11 mouse cellular contexts compared by ENCODE assay signal in the genomic region with DNA sequence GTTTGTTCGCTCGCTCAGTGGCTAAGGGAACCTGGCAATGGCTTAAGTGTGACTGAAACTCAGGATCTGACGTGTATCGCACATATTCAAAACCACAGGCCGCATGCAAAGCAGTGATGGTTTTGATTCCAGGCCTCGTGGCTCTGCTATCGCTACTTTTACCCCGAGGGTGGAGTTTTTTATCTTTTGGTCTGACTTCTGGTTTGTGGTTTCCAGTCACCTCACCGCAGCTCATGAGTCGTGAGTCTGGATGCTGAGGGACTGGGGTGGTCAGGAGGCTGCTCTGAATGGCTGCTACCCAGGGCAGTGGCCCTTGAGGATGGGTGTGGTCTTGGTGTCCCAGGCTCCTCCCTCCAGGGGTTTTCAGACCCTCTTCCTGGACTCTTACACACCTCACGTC. TPM values are rescaled to one million over a fixed set of nuclear protein-coding genes. Genes with fewer than 3 reads are reported as not detected.
A peak's percentile ranks its signal among the peaks of the same experiment; 100 is the strongest.
DNase-seq lines count a peak whose midpoint lies in the region; ATAC-seq and TF ChIP-seq lines count a peak whose summit lies in the region.
"Had no signal": no experiment of that assay in that cellular context is flagged by ENCODE, and none has a peak within 500 bp of the region (broad histone marks: within the 10 kb centered on the region; RNA-seq: fewer than 3 reads in every experiment).

No protein-coding gene starts in this region.

- H3K4me2 ChIP-seq in liver, embryonic 12.5 days, result no peak overlapping the region
- H3K4me2 ChIP-seq in liver, postnatal 0 days (ENCODE audit: low read depth, low read length), result no peak overlapping the region
- H3K4me2 ChIP-seq in hindbrain, embryonic 13.5 days, result no peak overlapping the region
- H3K4me2 ChIP-seq: lung, embryonic 15.5 days had no signal

- no peak overlapping the region for H3K4me3 ChIP-seq in liver, embryonic 12.5 days
- no peak overlapping the region for H3K4me3 ChIP-seq in liver, postnatal 0 days (ENCODE audit: low read depth, low read length)
- no peak overlapping the region for H3K4me3 ChIP-seq in hindbrain, embryonic 13.5 days
- H3K4me3 ChIP-seq: lung, embryonic 15.5 days had no signal

- TF ChIP-seq EP300 in liver, postnatal 0 days (IDR thresholded peaks at IDR 0.05; ENCODE audit: low read depth), result no peak

- H3K9me3 ChIP-seq in liver, embryonic 12.5 days (replicated peaks), result no peaks in the 10 kb centered on the region
- no peaks in the 10 kb centered on the region for H3K9me3 ChIP-seq in liver, postnatal 0 days (ENCODE audit: low read length)
- H3K9me3 ChIP-seq in hindbrain, embryonic 13.5 days, result no peaks in the 10 kb centered on the region
- H3K9me3 ChIP-seq: lung, embryonic 15.5 days had no signal

- 17% methylated on average over 11 of the region's 11 CpGs for WGBS in liver, embryonic 12.5 days (ENCODE audit: insufficient replicate concordance)
- WGBS in liver, postnatal 0 days (ENCODE audit: insufficient replicate concordance), result 26% methylated on average over 11 of the region's 11 CpGs
- 70% methylated on average over 11 of the region's 11 CpGs for WGBS in hindbrain, embryonic 13.5 days

- peaks cover 78% of the 10 kb centered on the region for H3K27me3 ChIP-seq in liver, embryonic 12.5 days (replicated peaks)
- no peaks in the 10 kb centered on the region for H3K27me3 ChIP-seq in liver, postnatal 0 days (ENCODE audit: insufficient read depth, low read length)
- 0 out of 2 replicates have a peak, but pooled peaks cover 4% of the 10 kb centered on the region for H3K27me3 ChIP-seq in hindbrain, embryonic 13.5 days
- H3K27me3 ChIP-seq: lung, embryonic 15.5 days had no signal

- 0 out of 2 replicates have a peak, but pooled peaks have one; percentile 47 for ATAC-seq in liver, embryonic 12.5 days
- no peak for ATAC-seq in liver, postnatal 0 days
- ATAC-seq in granulocyte monocyte progenitor cell, adult 5-6 weeks (replicated peaks; ENCODE audit: poor library complexity, severe bottlenecking), result peak; percentile 83
- ATAC-seq in hindbrain, embryonic 13.5 days (ENCODE audit: low FRiP score), result no peak

- no peak overlapping the region for H3K27ac ChIP-seq in liver, embryonic 12.5 days
- no peak overlapping the region for H3K27ac ChIP-seq in liver, postnatal 0 days (ENCODE audit: low read depth)
- H3K27ac ChIP-seq in hindbrain, embryonic 13.5 days, result no peak overlapping the region
- H3K27ac ChIP-seq: lung, embryonic 15.5 days had no signal

- TF ChIP-seq CTCF in liver, postnatal 0 days (IDR thresholded peaks at IDR 0.05; ENCODE audit: low read depth), result no peak

- H3K4me1 ChIP-seq in liver, embryonic 12.5 days, result no peaks in the 10 kb centered on the region; the same call in 1 of the 2 replicates
- H3K4me1 ChIP-seq in liver, postnatal 0 days (ENCODE audit: insufficient read depth), result peaks cover 2% of the 10 kb centered on the region; the same call in 1 of the 2 replicates
- peaks cover 31% of the 10 kb centered on the region for H3K4me1 ChIP-seq in hindbrain, embryonic 13.5 days (replicated peaks)

- no peak overlapping the region for H3K9ac ChIP-seq in liver, embryonic 12.5 days
- H3K9ac ChIP-seq in liver, postnatal 0 days (replicated peaks), result no peak overlapping the region
- H3K9ac ChIP-seq in hindbrain, embryonic 13.5 days, result no peak overlapping the region
- H3K9ac ChIP-seq: lung, embryonic 15.5 days had no signal

- no peak for DNase-seq in liver, postnatal 0 days
- DNase-seq in CD8-positive naive resting alpha-beta T cell, adult 2 months (ENCODE audit: low read depth in 2 of 2, low spot score in 2 of 2), result peak; percentile 1 to 17
- DNase-seq in spleen, adult 12 weeks (ENCODE audit: low spot score), result peak; percentile 40
- DNase-seq in lung, adult 18-20 months, result no peak
- no peak for DNase-seq in cerebellum, adult 9-10 months
- DNase-seq: gastrocnemius, postnatal 36 days; thymus, postnatal 4 days had no signal

- no peaks in the 10 kb centered on the region for H3K36me3 ChIP-seq in liver, embryonic 12.5 days
- H3K36me3 ChIP-seq in liver, postnatal 0 days (replicated peaks; ENCODE audit: insufficient read depth, low read length), result no peaks in the 10 kb centered on the region
- H3K36me3 ChIP-seq in hindbrain, embryonic 13.5 days, result no peaks in the 10 kb centered on the region
- H3K36me3 ChIP-seq: lung, embryonic 15.5 days had no signal

RNA-seq across cellular contexts. Expression of a gene that starts 27.3 kb away (rescaled TPM):
- polyA plus RNA-seq in liver, embryonic 12.5 days (2016; fragmentation: Nextera tagmentation; extraction: Ambion mirVana), result 22.9 and 23.0 TPM in 2 replicates
- polyA plus RNA-seq in liver, postnatal 0 days (2015; fragmentation: Nextera tagmentation; extraction: Ambion mirVana), result 18.8 and 21.6 TPM in 2 replicates
- total RNA-seq in granulocyte monocyte progenitor cell, adult 5-6 weeks (2014; fragmentation: Nextera tagmentation), result 9.3 and 11.7 TPM in 2 replicates
- total RNA-seq in granulocyte monocyte progenitor cell, adult 5-6 weeks (2017), result 0.73 and 2.9 TPM in 2 replicates
- polyA plus RNA-seq in hindbrain, embryonic 13.5 days (2015; fragmentation: Nextera tagmentation; extraction: Ambion mirVana), result 29.6 and 36.3 TPM in 2 replicates

Comparison
In these comparisons a context has a peak if more than half of its experiments do, and no peak if none do; other contexts are left out.
1. ATAC-seq: peak in liver, embryonic 12.5 days (single experiment) and granulocyte monocyte progenitor cell, adult 5-6 weeks (single experiment); none in liver, postnatal 0 days (single experiment) and hindbrain, embryonic 13.5 days (single experiment).
2. DNase-seq: peak in CD8-positive naive resting alpha-beta T cell, adult 2 months (2 of 2) and spleen, adult 12 weeks (single experiment); none in liver, postnatal 0 days (single experiment), lung, adult 18-20 months (0 of 2) and cerebellum, adult 9-10 months (single experiment).